Mouse (Mus musculus): Measurements from ENCODE around the gene Fhl3.

DNA sequence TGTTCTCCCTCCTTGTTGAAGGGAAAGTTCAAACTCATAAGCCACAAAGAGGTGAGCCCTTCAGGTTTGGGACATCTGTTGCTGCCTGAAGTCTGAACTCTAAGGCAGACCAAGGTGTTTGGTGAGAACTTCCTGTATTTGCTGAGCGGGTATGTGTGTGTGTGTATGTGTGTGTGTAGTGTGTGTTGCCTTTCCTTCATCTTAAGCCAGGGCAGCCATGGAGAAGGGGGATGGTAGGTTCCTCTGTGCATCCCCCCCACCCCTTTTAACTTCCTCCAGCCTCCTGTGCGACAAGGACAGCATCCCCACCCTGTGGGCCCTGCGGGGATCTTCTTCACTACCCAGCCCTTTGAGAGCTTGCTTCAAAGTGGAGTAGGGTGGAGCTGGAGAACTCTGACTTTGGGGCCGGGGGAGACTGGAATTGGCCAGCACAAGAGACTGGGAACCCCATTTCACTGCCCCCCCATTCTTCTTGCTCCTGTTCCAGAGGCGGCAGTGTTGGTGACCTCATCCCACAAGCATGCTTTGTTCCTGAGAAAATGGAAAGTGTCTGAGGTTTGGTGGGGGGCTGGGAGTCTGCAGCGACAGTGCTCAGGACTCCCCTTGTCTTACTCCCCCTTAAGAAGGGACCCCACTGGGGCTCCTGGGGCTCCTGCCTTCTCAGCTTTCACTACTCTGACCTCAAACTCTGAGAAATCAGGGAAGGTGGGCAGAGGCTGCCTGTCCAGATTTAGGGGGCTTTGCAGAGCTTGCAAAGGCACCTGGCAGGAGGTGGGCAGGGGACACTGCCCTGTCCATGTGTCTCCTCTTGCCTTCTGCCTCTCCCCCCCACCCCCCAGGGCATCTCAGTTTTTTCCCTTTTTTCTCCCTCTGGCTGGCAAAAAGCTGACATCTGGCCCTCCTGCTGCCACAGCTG is 3.6 kb downstream of the Fhl3 start:
- TF ChIP-seq CTCF (IDR thresholded peaks at IDR 0.05; ENCODE audit: low read depth) = no peak
- no peak for TF ChIP-seq EP300 (IDR thresholded peaks at IDR 0.05; ENCODE audit: low read depth)

Measured in heart, postnatal 0 days (tissue).